Mouse (Mus musculus) c-Kit-negative CD71-positive TER-119-positive erythroid progenitor cells, embryonic 14.5 days (primary cell): Measurements from ENCODE around the gene Scd3.
"Not testable (repeated sequence)": the region's sequence is repeated elsewhere in the genome, so short reads cannot be mapped to it uniquely, and the experiment has no call there.

Experiments
- DNase-seq: peaks from one replicate; pipeline ENCODE4 v3.0.0-alpha.2; 2013; ENCODE audit warnings: low read depth, low spot score

The Scd3 gene

GRCm38 (mm10) chr19:44237471-44238006 is 34.5 kb downstream of the Scd3 start:
- DNase-seq = no peak

DNA sequence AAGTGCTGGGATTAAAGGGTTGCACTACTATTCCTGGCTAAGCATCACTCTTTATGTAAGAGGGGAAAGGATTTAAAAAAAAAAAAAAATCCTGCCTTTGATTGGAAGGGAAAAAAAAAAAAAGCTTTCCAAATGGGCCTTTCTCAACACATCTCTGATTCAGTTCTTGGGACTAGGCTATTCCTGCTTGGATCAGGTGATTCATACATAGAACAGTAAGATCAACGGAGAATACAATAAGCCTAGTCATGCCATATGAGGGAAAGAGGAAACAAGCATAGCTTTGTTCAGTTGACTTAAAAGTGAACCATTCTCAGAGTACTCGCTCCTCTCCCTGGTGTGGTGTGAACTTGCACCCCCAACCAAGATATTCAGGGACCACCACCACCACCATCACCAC is 35.8 kb downstream of the Scd3 start:
- no peak for DNase-seq

DNA sequence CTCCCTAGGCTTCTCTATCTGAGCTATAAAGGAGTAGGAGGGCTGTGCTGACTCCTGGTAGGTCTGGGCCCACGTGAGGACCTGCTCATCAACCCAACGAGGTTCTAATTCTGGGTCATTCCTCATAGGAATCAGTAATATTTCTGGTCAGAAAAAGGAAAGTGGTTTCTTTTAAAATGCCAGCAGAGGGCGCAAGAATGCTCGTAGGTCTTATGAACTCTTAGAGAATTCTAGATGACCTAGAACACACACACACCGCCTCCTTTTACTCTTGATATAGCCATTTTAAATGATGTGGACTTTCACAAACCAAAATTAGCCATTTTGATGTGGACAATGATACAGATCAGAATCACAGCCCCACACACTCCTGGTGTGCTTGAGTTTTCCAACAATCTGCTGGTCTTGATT is 42.7 kb downstream of the Scd3 start:
- peak; percentile 59 for DNase-seq

DNA sequence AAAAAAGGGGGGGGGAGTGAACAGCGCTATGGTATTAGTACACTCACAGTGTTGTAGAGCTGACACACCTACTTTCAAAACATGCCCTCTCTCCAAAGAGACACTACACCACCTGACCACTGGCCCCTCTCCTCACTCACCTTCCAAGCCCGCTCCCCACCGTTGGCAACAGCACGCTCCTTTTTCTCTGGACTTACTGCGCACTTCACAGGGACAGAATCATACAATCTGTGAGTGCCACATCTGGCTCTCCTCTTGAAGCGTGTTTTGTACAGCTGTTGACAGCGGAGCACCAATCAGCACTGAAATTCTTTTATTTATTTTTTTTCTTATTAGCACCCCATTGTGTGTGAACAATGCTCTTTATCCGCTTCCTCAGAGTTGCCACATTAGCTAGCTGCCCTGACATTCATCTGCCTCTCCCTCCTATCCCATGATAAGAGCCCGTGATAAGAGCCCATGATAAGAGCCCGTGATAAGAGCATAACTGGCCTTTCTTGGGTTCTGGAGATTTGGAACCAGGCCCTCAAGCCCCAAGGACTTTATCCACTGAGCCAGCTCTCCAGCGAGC is 43.4 kb downstream of the Scd3 start:
- no peak for DNase-seq

GRCm38 (mm10) chr19:44247281-44248080 is 44.4 kb downstream of the Scd3 start:
- no peak for DNase-seq

- DNase-seq = peak; percentile 90
Observed at GRCm38 (mm10) chr19:44248081-44248853, 45.2 kb downstream of the Scd3 start.

DNA sequence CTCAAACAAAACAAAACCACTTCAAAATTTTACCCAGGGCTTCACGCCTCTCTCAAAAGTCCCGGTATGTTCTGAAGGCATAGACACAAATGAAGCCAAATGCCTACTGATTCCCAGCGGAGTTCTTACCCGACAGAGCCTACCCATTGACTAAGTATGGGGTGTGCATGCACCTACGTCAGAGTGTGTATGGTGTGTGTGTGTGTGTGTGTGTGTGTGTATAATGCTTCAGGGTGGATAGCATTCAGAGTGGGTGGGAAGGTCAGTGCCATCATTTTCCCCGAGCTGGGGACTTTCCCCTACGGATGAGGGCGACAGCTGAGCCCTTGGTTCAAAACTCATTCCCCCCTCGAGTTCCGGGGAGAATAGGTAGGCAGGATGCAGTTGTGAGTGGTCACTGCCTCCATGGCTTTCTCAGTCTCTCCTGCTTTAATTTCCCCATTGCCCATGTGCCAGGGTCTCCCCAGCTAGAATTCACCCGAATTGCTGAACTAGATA is 45.8 kb downstream of the Scd3 start:
- no peak for DNase-seq

DNA sequence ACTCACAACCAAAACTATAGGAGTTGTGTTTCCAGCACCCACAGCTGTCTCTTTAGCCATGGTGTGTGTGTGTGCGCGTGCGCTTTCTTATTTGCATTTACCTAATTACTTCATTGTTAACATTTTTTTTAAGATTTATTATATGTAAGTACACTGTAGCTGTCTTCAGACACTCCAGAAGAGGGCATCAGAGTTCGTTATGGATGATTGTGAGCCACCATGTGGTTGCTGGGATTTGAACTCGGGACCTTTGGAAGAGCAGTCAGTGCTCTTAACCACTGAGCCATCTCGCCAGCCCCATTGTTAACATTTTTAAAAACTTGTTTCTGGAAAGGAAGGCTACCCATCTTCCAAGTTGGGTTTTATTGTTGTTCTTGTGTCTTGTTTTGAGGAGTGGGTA is 48.1 kb downstream of the Scd3 start:
- DNase-seq = not testable (repeated sequence)

DNA sequence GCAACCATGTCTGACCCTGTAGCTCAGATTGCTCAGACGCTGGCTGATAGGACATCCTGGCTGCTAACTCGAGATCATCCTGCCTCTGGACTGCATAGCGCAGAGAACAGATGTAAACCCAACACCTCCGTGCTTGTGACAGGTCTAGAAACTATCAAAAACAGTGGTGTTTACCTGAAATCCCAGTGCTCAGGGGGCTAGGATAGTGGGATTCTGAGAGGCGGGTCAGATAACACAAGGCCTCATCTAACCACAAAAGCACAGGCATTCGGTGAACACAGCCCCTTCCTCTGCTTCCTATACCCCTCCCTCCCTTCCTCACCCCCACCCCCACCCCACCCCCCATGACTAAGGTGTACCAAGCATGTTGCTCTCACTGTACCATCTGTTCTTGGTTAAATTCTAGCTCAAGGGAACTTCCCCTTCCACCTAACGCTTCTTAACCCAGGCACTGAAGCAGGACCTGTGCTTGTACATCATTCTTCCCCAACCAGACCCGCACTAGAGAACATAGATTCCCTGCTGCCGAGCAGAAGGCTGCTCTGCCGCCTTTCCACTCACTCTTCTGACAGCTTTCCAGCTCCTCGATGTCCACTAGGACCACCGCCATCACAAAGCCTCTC is 49.0 kb downstream of the Scd3 start:
- no peak for DNase-seq

- DNase-seq = not testable (repeated sequence)
Observed at GRCm38 (mm10) chr19:44254106-44254505, 51.0 kb downstream of the Scd3 start.

DNA sequence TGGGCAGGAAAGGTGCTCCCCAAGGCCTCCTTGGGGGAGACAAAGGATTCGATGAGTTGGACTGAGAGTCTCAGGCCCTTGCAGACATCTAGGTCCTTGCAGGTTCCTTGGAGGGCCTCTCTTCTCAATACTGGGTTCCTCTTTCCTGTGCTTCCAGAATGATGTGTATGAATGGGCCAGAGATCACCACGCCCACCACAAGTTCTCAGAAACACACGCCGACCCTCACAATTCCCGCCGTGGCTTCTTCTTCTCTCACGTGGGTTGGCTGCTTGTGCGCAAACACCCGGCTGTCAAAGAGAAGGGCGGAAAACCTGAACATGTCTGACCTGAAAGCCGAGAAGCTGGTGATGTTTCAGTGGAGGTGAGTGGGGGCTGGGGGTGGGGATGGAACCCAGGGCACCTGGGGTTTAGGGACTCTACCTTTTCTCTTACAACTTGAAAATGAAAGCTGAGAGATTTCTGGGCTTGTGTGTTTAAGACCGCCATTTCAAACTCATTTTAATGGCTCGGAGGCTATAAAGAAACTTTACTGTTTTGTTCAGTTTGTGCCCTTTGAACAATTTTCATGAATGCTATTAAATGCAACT is 54.4 kb downstream of the Scd3 start:
- no peak for DNase-seq

DNA sequence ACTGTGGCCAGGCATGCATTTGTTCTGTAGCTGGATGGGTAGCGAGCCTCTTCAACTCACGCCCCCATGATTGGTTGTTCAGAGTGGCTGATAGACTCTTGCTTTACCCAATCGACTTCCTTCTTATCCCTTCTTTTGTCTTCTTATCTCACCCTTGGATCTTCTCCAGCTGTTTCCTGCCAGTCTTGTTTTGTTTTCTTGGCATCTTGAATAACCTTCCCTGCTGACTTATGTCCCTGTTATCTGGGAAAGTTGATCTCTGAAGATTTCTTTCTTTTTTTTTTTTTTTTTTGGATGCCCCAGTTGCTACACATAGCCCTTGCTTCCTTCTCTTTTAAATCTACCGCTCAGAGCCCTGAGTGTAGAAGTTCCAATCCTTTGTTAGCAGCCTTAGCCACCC is 56.4 kb downstream of the Scd3 start:
- no peak for DNase-seq

GRCm38 (mm10) chr19:44260487-44260886 is 57.4 kb downstream of the Scd3 start:
- no peak for DNase-seq

- no peak for DNase-seq
Observed at GRCm38 (mm10) chr19:44261774-44262173, 58.7 kb downstream of the Scd3 start.

GRCm38 (mm10) chr19:44263581-44263980 is 60.5 kb downstream of the Scd3 start:
- no peak for DNase-seq

DNA sequence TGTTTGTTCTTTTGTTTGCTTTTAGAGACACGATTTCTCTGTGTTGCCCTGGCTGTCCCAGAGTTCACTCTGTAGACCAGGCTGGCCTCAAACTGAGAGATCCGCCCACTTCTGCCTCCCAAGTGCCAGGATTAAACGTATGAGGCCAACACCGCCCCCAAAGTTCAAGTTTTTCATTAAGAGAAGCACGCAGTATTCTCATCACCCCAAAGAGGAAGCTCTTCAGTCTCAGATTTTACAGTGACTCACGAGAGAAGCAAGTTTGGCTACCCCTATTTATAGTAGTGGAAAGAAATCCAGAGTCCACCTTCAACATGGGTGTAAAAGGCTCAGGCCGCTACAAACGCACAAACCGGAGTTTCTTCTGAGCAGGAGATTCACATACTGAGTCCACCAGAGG is 61.2 kb downstream of the Scd3 start:
- no peak for DNase-seq

DNA sequence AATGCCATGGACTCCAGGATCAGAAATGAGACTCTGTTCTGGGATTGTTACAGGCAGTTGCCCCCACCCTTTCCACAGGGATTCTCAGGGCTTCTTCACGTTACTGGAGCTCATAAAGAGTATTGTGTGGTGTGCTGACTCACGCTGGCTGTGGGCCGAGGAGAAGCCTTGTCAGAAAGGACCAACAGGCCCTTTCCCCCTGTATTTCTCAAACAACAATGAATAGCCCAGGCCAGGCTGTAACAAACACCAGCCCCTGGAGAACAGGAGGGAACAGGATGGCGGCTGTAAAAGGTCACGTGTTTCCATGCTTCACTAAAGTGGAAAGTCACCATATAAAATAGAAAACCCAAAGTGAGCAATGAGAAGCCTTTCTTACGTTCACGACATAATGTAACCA is 62.2 kb downstream of the Scd3 start:
- DNase-seq = no peak

DNA sequence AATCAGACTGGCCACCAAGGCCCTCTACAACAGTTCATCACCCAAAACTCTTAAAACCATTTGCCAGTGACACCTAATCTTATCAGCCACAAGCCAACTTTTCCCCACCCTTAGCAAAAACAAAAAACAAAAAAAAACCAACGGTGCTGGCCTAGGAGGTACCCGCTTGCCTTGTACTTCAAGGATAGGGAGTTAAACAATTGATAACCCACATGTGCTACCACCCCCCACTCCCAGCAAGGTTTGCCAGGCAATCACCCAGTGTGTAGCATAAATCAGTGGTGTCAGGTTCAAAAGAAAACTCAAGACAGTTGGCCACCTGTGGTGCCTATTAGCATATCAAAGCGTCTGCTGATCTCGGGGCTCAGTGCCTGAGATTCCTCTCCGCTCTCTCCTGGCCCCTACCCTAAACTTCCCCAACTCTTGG is 62.9 kb downstream of the Scd3 start:
- no peak for DNase-seq

GRCm38 (mm10) chr19:44266458-44266823 is 63.4 kb downstream of the Scd3 start:
- DNase-seq = no peak

- DNase-seq = peak; percentile 79
Observed at GRCm38 (mm10) chr19:44266824-44267498, 63.9 kb downstream of the Scd3 start.

- no peak for DNase-seq
Observed at GRCm38 (mm10) chr19:44267499-44268002, 64.5 kb downstream of the Scd3 start.
